Mouse (Mus musculus) hindbrain, embryonic 15.5 days (tissue): ENCODE data around the gene Ssh3. TPM values are rescaled to one million over a fixed set of nuclear protein-coding genes. Genes with fewer than 3 reads are reported as not detected.

Experiments
- ATAC-seq: fragments of 200-750 bp; cut with Nextera tagmentation; 2 replicates; pipeline ENCODE4 v1.8.0; 2017; ENCODE audit warnings: low read depth, moderate number of reproducible peaks, moderate TSS enrichment; ENCODE audit not compliant: low FRiP score
- H3K27ac ChIP-seq: fragments of 300-500 bp; sonication (generic); replicated peaks from 2 replicates; pipeline ENCODE4 v1.5.1; 2015; ENCODE audit warnings: mild to moderate bottlenecking, inconsistent platforms
- H3K27me3 ChIP-seq: fragments of 300-500 bp; sonication (generic); 2 replicates; pipeline ENCODE4 v1.6.1; 2015; ENCODE audit warnings: control low read depth, inconsistent platforms
- H3K36me3 ChIP-seq: fragments of 300-500 bp; sonication (generic); 2 replicates; pipeline ENCODE4 v1.6.1; 2015; ENCODE audit warnings: control low read depth, inconsistent platforms
- H3K4me1 ChIP-seq: fragments of 300-500 bp; sonication (generic); replicated peaks from 2 replicates; pipeline ENCODE4 v1.6.1; 2015; ENCODE audit warnings: control low read depth, inconsistent platforms
- H3K4me2 ChIP-seq: fragments of 300-500 bp; sonication (generic); 2 replicates; pipeline ENCODE4 v1.6.1; 2015; ENCODE audit warnings: moderate library complexity, mild to moderate bottlenecking, inconsistent platforms
- H3K4me3 ChIP-seq: fragments of 300-500 bp; sonication (generic); 2 replicates; pipeline ENCODE4 v1.5.1; 2015; ENCODE audit warnings: mild to moderate bottlenecking, inconsistent platforms
- H3K9ac ChIP-seq: fragments of 300-500 bp; sonication (generic); 2 replicates; pipeline ENCODE4 v1.6.1; 2015; ENCODE audit warnings: inconsistent platforms
- H3K9me3 ChIP-seq: fragments of 300-500 bp; sonication (generic); 2 replicates; pipeline ENCODE4 v1.6.1; 2016; ENCODE audit warnings: control low read depth, inconsistent platforms
- WGBS: fragments of 180-500 bp; shearing (Covaris S2); methylation state at CpG from one replicate; pipeline ENCODE4 v1.1.7; 2015; 5-methylcytosine and 5-hydroxymethylcytosine counted together
- polyA plus RNA-seq: library from polyadenylated mRNA; unstranded; fragments of >200 nt; fragmentation: Nextera tagmentation; extraction: Ambion mirVana; gene quantifications from 2 replicates; pipeline ENCODE4 v1.2.1, GENCODE M21; 2015

The Ssh3 gene
- polyA plus RNA-seq, 1 experiment from 2014 or later, result 18.5 TPM

- Histone ChIP-seq H3K4me1 (peaks cover 3% of the 10 kb centered on the region), H3K4me3 (no peak overlapping the region), H3K9ac (no peak overlapping the region), H3K4me2 (no peak overlapping the region), H3K36me3 (peaks cover 35% of the 10 kb centered on the region), H3K27me3 (no peaks in the 10 kb centered on the region), H3K27ac (0 out of 2 replicates have a peak overlapping the region, but pooled peaks have one; percentile 25), H3K9me3 (no peaks in the 10 kb centered on the region)
- 72% methylated on average over 14 of the region's 14 CpGs for WGBS
- no peak for ATAC-seq
These were observed 25.6 kb upstream of the Ssh3 start for GRCm38 (mm10) chr19:4294381-4295097.

GRCm38 (mm10) chr19:4291161-4291560 is 22.2 kb upstream of the Ssh3 start:
- Histone ChIP-seq H3K9ac (no peak overlapping the region), H3K27me3 (no peaks in the 10 kb centered on the region), H3K4me3 (no peak overlapping the region), H3K9me3 (no peaks in the 10 kb centered on the region), H3K4me1 (no peaks in the 10 kb centered on the region), H3K36me3 (peaks cover 62% of the 10 kb centered on the region), H3K4me2 (no peak overlapping the region), H3K27ac (no peak overlapping the region)
- ATAC-seq, result no peak
- 88% methylated on average over 11 of the region's 11 CpGs for WGBS

GRCm38 (mm10) chr19:4290749-4291148 is 21.8 kb upstream of the Ssh3 start:
- H3K36me3 ChIP-seq, result peaks cover 66% of the 10 kb centered on the region
- H3K4me1 ChIP-seq, result no peaks in the 10 kb centered on the region
- H3K4me2 ChIP-seq, result no peak overlapping the region
- no peaks in the 10 kb centered on the region for H3K27me3 ChIP-seq
- no peaks in the 10 kb centered on the region for H3K9me3 ChIP-seq
- H3K9ac ChIP-seq, result no peak overlapping the region
- 69% methylated on average over 15 of the region's 15 CpGs for WGBS
- no peak overlapping the region for H3K4me3 ChIP-seq
- no peak for ATAC-seq
- no peak overlapping the region for H3K27ac ChIP-seq

GRCm38 (mm10) chr19:4283653-4284052 is 14.7 kb upstream of the Ssh3 start:
- Histone ChIP-seq H3K36me3 (peaks cover 38% of the 10 kb centered on the region), H3K9ac (0 out of 2 replicates have a peak overlapping the region, but pooled peaks have one; percentile 25), H3K27ac (peak overlapping the region; percentile 76; the same call in 1 of the 2 replicates), H3K9me3 (no peaks in the 10 kb centered on the region), H3K4me1 (peaks cover 25% of the 10 kb centered on the region), H3K27me3 (no peaks in the 10 kb centered on the region), H3K4me2 (peak overlapping the region; percentile 83), H3K4me3 (peak overlapping the region; percentile 71)
- ATAC-seq, result no peak
- 40% methylated on average over 7 of the region's 7 CpGs for WGBS

GRCm38 (mm10) chr19:4282898-4283553 is 14.0 kb upstream of the Ssh3 start, which contains the start of gene Ankrd13d:
Gene Ankrd13d, minus strand, starts transcription at chr19:4283137.
- H3K9me3 ChIP-seq, result no peaks in the 10 kb centered on the region
- H3K27ac ChIP-seq, result peak within 1 kb of the TSS; percentile 76
- WGBS, result under 1% methylated on average over 44 of the region's 50 CpGs
- peaks cover 25% of the 10 kb centered on the region for H3K4me1 ChIP-seq
- H3K36me3 ChIP-seq, result peaks cover 38% of the 10 kb centered on the region
- peak within 1 kb of the TSS; percentile 71 for H3K4me3 ChIP-seq
- H3K9ac ChIP-seq, result peak within 1 kb of the TSS; percentile 82
- no peaks in the 10 kb centered on the region for H3K27me3 ChIP-seq
- peak within 1 kb of the TSS; percentile 83 for H3K4me2 ChIP-seq
- peak; percentile 96 for ATAC-seq

- Histone ChIP-seq H3K27ac (no peak overlapping the region), H3K9ac (no peak overlapping the region), H3K4me1 (peaks cover 25% of the 10 kb centered on the region), H3K36me3 (peaks cover 17% of the 10 kb centered on the region), H3K9me3 (no peaks in the 10 kb centered on the region), H3K27me3 (no peaks in the 10 kb centered on the region), H3K4me3 (no peak overlapping the region), H3K4me2 (no peak overlapping the region)
- WGBS, result 99% methylated on average over 9 of the region's 9 CpGs
- no peak for ATAC-seq
These were observed 11.4 kb upstream of the Ssh3 start for GRCm38 (mm10) chr19:4280425-4280824.

GRCm38 (mm10) chr19:4279487-4279886 is 10.5 kb upstream of the Ssh3 start:
- peaks cover 17% of the 10 kb centered on the region for H3K36me3 ChIP-seq
- H3K4me1 ChIP-seq, result peaks cover 25% of the 10 kb centered on the region
- no peaks in the 10 kb centered on the region for H3K9me3 ChIP-seq
- 100% methylated on average over 1 of the region's 1 CpGs for WGBS
- ATAC-seq, result no peak
- H3K27me3 ChIP-seq, result no peaks in the 10 kb centered on the region
- H3K27ac ChIP-seq, result no peak overlapping the region
- no peak overlapping the region for H3K9ac ChIP-seq
- H3K4me2 ChIP-seq, result no peak overlapping the region
- no peak overlapping the region for H3K4me3 ChIP-seq

- Histone ChIP-seq H3K4me2 (no peak overlapping the region), H3K9ac (no peak overlapping the region), H3K27ac (no peak overlapping the region), H3K4me3 (no peak overlapping the region), H3K9me3 (no peaks in the 10 kb centered on the region), H3K27me3 (peaks cover 15% of the 10 kb centered on the region), H3K4me1 (peaks cover 10% of the 10 kb centered on the region; the same call in 1 of the 2 replicates), H3K36me3 (peaks cover 6% of the 10 kb centered on the region)
- ATAC-seq, result no peak
- 94% methylated on average over 11 of the region's 11 CpGs for WGBS
These were observed 2.0 kb upstream of the Ssh3 start for GRCm38 (mm10) chr19:4270972-4271371.

GRCm38 (mm10) chr19:4270187-4270586 is 1.2 kb upstream of the Ssh3 start:
- WGBS, result 68% methylated on average over 6 of the region's 6 CpGs
- Histone ChIP-seq H3K9ac (no peak overlapping the region), H3K36me3 (peaks cover 6% of the 10 kb centered on the region), H3K4me2 (no peak overlapping the region), H3K27me3 (peaks cover 15% of the 10 kb centered on the region), H3K4me3 (no peak overlapping the region), H3K9me3 (no peaks in the 10 kb centered on the region), H3K27ac (no peak overlapping the region), H3K4me1 (peaks cover 10% of the 10 kb centered on the region; the same call in 1 of the 2 replicates)
- ATAC-seq, result no peak

GRCm38 (mm10) chr19:4265956-4266355 is 3.0 kb downstream of the Ssh3 start:
- Histone ChIP-seq H3K27ac (no peak overlapping the region), H3K9me3 (no peaks in the 10 kb centered on the region), H3K4me3 (no peak overlapping the region), H3K27me3 (peaks cover 15% of the 10 kb centered on the region), H3K36me3 (peaks cover 6% of the 10 kb centered on the region), H3K4me2 (no peak overlapping the region), H3K4me1 (peaks cover 10% of the 10 kb centered on the region; the same call in 1 of the 2 replicates), H3K9ac (no peak overlapping the region)
- ATAC-seq, result no peak
- WGBS, result 65% methylated on average over 4 of the region's 4 CpGs

GRCm38 (mm10) chr19:4264171-4264780 is 4.7 kb downstream of the Ssh3 start:
- H3K4me2 ChIP-seq, result no peak overlapping the region
- no peaks in the 10 kb centered on the region for H3K36me3 ChIP-seq
- no peak overlapping the region for H3K27ac ChIP-seq
- H3K4me1 ChIP-seq, result peaks cover 9% of the 10 kb centered on the region; the same call in 1 of the 2 replicates
- H3K27me3 ChIP-seq, result 0 out of 2 replicates have a peak, but pooled peaks cover 5% of the 10 kb centered on the region
- no peak overlapping the region for H3K9ac ChIP-seq
- no peaks in the 10 kb centered on the region for H3K9me3 ChIP-seq
- no peak overlapping the region for H3K4me3 ChIP-seq
- no peak for ATAC-seq
- WGBS, result 96% methylated on average over 6 of the region's 6 CpGs

GRCm38 (mm10) chr19:4263702-4264101 is 5.3 kb downstream of the Ssh3 start:
- Histone ChIP-seq H3K4me2 (no peak overlapping the region), H3K4me3 (no peak overlapping the region), H3K4me1 (peaks cover 4% of the 10 kb centered on the region; the same call in 1 of the 2 replicates), H3K36me3 (no peaks in the 10 kb centered on the region), H3K27ac (no peak overlapping the region), H3K9me3 (no peaks in the 10 kb centered on the region), H3K9ac (no peak overlapping the region), H3K27me3 (0 out of 2 replicates have a peak, but pooled peaks cover 5% of the 10 kb centered on the region)
- WGBS, result 70% methylated on average over 14 of the region's 14 CpGs
- ATAC-seq, result no peak
